Mouse (Mus musculus) right cerebral cortex, postnatal 10 days (tissue): ENCODE measurements around the gene Tspan8.
"Not testable (repeated sequence)": the region's sequence is repeated elsewhere in the genome, so short reads cannot be mapped to it uniquely, and the experiment has no call there.

Source experiments
- DNase-seq, 2 experiments: peaks; one replicate each; pipeline ENCODE4 v3.0.0; 2021; ENCODE audit warnings: low spot score in 2 of 2

The Tspan8 gene

GRCm38 (mm10) chr10:115816511-115816910, at the start of gene Tspan8:
TSS of gene Tspan8 (plus strand) at chr10:115816832.
- DNase-seq: no peak

DNA sequence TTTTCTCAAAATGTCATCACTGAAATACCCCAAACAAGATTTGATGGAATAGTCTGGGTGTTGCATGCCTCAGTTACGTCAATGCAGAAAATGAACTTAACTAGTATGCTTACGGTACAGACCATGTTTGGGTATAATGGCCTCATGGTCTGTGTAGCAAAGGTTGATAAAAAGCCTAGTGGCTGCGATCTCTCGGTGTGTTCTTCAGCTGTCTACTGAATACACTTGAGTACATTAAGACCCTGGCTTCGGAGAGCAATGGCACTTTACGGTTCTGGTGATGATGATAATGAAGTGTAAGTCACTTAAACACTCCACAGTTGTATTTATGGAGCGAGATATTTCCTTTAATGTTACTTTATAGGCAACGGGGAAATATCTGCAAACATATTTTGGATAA, 46.6 kb upstream of the Tspan8 start:
- DNase-seq: no peak

GRCm38 (mm10) chr10:115774451-115774850, 42.2 kb upstream of the Tspan8 start:
- DNase-seq: no peak

GRCm38 (mm10) chr10:115775945-115776905, 40.4 kb upstream of the Tspan8 start:
- peak in 1 of 2 experiments; percentile 27 for DNase-seq

- DNase-seq: no peak
Measured at GRCm38 (mm10) chr10:115777366-115777765, 39.3 kb upstream of the Tspan8 start.

GRCm38 (mm10) chr10:115778624-115779023, 38.0 kb upstream of the Tspan8 start:
- peak in 1 of 2 experiments; percentile 23 for DNase-seq

DNA sequence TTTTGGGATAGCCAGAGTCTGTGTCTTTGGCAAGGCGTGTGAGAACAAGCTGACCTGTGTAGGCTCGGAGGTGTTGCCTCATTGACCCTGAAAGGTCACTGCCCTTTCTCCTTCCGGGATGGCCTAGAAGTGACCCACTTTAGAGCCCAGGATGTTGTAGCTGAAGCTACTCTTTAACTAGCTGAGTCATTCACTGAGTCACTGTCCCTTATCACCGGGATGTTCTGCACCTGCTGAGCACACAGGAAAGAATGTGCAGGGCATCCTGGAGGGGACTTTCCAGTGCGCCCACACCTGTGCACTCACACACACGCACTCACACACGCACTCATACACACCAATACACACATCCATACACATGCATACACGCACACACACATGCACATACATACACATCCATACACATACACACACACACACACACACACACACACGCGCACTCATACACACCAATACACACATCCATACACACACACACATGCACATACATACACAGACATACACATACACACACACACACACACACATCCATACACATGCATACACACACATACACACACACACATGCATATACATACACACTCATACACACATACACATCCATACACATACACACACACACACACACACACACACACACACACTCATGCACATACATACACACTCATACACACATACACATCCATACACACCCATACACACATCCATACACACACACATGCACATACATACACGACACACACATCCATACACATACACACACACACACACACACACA, 36.2 kb upstream of the Tspan8 start:
- DNase-seq: no peak

DNA sequence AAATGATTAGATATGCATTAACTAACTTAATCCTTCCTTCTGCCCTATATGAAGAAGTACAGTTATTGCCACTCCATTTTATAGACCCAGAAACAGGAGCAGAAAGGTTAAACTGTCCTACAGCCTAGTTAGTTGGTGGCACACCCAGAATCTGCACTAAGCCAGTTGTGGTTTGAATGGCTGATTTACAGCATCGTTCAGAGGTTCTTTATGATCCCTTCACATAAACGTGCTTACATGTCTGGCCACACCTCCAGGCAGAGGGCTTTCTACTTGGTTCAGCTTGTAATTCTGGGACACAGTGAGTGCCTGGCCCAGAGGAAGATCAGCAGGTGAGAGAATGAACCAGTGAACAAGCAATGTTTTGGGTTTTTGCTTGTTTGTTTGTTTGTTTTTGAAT, 33.4 kb upstream of the Tspan8 start:
- DNase-seq: no peak

DNA sequence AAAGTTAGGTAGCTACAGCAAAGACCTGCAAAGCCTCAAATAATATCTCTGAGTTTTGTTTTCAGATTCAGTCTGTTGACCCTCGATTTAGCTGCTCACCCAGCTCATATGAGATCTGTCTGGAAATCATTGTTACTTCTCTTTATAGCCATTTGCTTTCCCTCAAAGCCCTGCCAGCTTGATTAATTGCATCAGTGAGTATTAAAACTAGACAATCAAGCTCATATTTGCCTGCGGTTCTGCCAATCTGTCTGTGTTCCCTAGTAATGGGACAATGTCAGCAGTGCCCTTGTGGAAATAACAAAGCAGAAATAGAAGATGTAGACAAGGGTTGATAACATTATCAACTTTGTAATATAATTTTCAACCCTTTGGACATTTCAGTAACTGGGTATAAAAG, 25.8 kb upstream of the Tspan8 start:
- no peak for DNase-seq

DNA sequence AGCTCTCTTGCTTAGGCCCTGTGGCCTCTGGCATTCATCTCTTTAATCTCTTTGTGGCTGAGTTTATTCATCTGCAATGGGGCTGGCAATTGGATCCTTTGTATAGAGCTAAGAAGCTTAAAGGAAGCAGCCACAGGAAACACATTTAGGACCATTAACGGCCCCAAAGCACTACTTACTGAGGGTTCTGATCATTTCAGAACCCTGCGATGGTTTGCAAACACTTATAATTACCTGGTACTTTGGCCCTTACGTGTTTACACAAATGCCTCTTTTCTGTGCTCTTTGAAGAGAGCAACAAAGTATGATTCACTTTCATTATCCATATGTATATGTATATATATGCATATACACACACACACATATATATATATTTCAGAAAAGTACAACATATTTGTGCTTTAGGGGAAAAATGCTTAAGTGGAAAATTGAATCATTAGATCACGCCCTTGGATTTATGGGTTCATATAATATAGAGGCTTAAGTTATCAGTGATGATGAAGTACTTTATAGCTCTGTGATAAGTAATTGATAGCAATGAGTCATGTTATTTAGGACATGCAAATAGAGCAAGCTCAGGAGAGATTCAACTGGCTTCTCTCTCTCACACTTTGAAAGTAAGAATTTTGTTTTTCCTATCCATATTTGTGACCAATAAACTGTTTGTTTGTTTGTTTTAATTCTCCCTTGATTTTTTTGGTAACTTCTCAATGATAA, 20.4 kb upstream of the Tspan8 start:
- DNase-seq: no peak

DNA sequence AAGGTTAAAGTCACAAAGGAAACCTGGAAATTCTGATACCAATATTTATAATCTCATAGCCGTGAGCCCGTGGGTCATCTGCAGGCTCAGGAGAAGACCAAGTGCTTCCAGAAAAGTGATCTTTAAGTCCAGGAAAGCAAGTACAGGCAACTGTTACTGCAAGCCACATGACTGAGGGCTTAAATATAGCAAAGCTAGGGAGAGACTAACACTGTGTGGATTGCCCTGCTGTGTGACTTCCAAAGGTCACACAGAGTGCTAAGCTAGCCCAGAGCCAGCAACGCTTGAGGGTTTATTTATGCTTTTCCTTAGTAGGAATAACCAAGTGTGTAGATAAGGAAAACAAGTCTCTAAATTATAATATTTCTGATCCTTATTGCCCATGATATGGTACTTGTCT, 15.2 kb upstream of the Tspan8 start:
- no peak for DNase-seq

DNA sequence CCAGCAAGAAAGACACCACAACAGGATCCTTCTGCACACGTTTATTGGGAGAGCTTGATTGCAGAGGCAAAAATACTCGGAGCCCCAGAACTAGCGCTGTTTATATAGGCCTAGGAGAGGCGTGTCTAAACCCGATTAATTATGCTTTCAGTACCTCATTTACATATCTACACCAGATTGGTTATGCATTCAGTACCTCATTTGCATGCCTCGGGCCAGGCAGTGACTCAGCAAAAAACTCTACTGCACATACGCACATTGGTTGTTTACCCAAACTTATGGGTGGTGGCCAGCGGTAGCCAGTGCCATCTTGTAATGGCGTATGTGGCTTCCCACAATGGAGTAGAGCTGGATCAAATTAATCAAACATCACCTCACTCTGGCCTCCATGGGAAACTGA, 13.6 kb upstream of the Tspan8 start:
- not testable (repeated sequence) for DNase-seq

DNA sequence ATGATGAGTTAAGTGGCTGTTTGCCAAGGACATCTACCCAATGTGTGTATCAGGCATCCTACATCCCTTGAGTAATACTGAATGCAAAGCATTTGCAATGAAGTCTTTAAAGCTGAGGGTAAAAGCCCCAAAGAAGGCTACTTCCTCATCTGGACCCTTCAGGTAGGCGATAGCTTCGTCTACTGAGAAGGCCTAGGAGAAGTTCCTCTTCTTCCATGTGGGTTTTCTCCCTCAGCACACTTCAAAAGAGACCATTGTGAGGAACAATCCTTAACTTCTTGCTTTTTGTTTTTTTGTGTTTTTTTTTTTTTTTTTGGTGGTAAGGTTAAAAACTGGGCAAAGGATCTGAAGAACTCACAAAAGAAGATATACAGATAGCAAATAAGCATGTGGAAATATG, 12.9 kb upstream of the Tspan8 start:
- DNase-seq: no peak

DNA sequence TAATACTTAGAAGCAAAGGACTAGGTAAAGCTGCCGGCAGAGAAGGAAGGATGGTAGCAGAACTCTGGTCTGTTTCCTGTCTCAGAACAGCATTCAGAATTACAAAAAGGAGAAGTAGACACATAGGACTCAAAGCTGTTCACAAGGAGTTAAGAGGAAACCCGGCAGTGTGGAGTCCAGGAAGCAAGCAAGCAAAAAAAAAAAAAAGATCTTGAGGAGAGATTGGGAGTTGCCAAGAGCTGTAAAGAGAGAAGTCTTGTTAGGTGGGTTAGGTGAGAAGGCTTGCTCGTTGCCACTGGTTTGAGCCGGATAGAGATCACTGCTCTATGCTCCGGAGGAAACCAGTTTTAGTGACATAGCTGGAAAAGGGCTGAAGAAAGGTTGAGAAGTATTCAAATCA, 10.6 kb upstream of the Tspan8 start:
- DNase-seq: no peak

GRCm38 (mm10) chr10:115809169-115809568, 7.5 kb upstream of the Tspan8 start:
- no peak for DNase-seq

- DNase-seq: no peak
Measured at GRCm38 (mm10) chr10:115811519-115811918, 5.1 kb upstream of the Tspan8 start.

GRCm38 (mm10) chr10:115814878-115815277, 1.8 kb upstream of the Tspan8 start:
- no peak for DNase-seq

GRCm38 (mm10) chr10:115817056-115817724, 558 bp downstream of the Tspan8 start:
- no peak for DNase-seq

DNA sequence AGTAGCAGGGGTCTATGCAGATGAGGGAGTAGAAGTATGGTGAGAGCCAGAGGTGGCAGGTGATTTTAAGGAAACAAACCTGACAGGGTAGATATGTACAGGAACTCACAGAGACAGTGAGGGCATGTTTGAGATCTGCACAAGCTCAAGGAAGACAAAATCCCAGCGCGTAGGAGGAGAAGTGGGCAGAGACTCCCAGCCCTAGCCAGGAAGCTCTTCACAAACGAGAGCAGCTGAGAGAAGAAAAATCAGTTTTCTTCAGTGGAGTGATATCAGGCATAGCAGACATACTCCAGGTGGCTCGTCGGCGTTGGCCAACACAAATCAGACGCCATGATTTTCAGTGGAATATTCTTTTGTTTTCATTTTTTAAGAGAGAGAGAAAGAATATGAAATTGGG, 8.7 kb downstream of the Tspan8 start:
- no peak for DNase-seq

GRCm38 (mm10) chr10:115828872-115829271, 12.2 kb downstream of the Tspan8 start:
- no peak for DNase-seq

- DNase-seq: no peak
Measured at GRCm38 (mm10) chr10:115829696-115830095, 13.1 kb downstream of the Tspan8 start.

GRCm38 (mm10) chr10:115830726-115831125, 14.1 kb downstream of the Tspan8 start:
- no peak for DNase-seq
